Mouse (Mus musculus): ENCODE measurements at regions not wholly inside any gene's neighbourhood (a gene's known extent, or its start where the extent isn't known, plus 50 kb on each side); places are given as distances from the start of the nearest gene placed in this dataset.

GRCm38 (mm10) chr5:18472114-18472513 lies 112.0 kb upstream of the Gnai1 start:
- TF ChIP-seq EP300 (IDR thresholded peaks at IDR 0.05) (no peak), CTCF (IDR thresholded peaks at IDR 0.05) (peak; percentile 18; the same call in 1 of the 2 replicates)

Measured in lung, postnatal 0 days (tissue).